Mouse (Mus musculus): ENCODE measurements around the gene Ak5. TPM values are rescaled to one million over a fixed set of nuclear protein-coding genes. Genes with fewer than 3 reads are reported as not detected.

Gene Ak5
- polyA plus RNA-seq, 1 experiment from 2014 or later, result 0.33 TPM

GRCm38 (mm10) chr3:152484206-152484605 lies 184.0 kb downstream of the Ak5 start:
- Histone ChIP-seq H3K4me3 (ENCODE audit: low read depth, low read length) (no peak overlapping the region), H3K4me2 (no peak overlapping the region), H3K36me3 (ENCODE audit: control insufficient read depth, insufficient read depth, low read length) (no peaks in the 10 kb centered on the region), H3K4me1 (ENCODE audit: control insufficient read depth, insufficient read depth, low read length) (0 out of 2 replicates have a peak, but pooled peaks cover 2% of the 10 kb centered on the region), H3K27ac (ENCODE audit: low read depth, low read length) (no peak overlapping the region), H3K9me3 (ENCODE audit: control insufficient read depth, low read length) (no peaks in the 10 kb centered on the region), H3K9ac (ENCODE audit: low read length) (no peak overlapping the region), H3K27me3 (ENCODE audit: control insufficient read depth, insufficient read depth, low read length) (no peaks in the 10 kb centered on the region)
- WGBS, result 77% methylated on average over 6 of the region's 6 CpGs
- ATAC-seq (ENCODE audit: low FRiP score) (no peak), DNase-seq (ENCODE audit: low spot score, missing footprints) (no peak)

GRCm38 (mm10) chr3:152483800-152484199 lies 184.4 kb downstream of the Ak5 start:
- H3K27me3 ChIP-seq (ENCODE audit: control insufficient read depth, insufficient read depth, low read length), result no peaks in the 10 kb centered on the region
- no peak for DNase-seq (ENCODE audit: low spot score, missing footprints)
- no peaks in the 10 kb centered on the region for H3K36me3 ChIP-seq (ENCODE audit: control insufficient read depth, insufficient read depth, low read length)
- H3K4me2 ChIP-seq, result no peak overlapping the region
- no peak overlapping the region for H3K9ac ChIP-seq (ENCODE audit: low read length)
- H3K27ac ChIP-seq (ENCODE audit: low read depth, low read length), result no peak overlapping the region
- ATAC-seq (ENCODE audit: low FRiP score), result no peak
- 73% methylated on average over 7 of the region's 7 CpGs for WGBS
- no peaks in the 10 kb centered on the region for H3K9me3 ChIP-seq (ENCODE audit: control insufficient read depth, low read length)
- H3K4me3 ChIP-seq (ENCODE audit: low read depth, low read length), result no peak overlapping the region
- 0 out of 2 replicates have a peak, but pooled peaks cover 2% of the 10 kb centered on the region for H3K4me1 ChIP-seq (ENCODE audit: control insufficient read depth, insufficient read depth, low read length)

GRCm38 (mm10) chr3:152482182-152482581 lies 186.0 kb downstream of the Ak5 start:
- ATAC-seq (ENCODE audit: low FRiP score) (no peak), DNase-seq (ENCODE audit: low spot score, missing footprints) (peak; percentile 71)
- Histone ChIP-seq H3K27me3 (ENCODE audit: control insufficient read depth, insufficient read depth, low read length) (no peaks in the 10 kb centered on the region), H3K4me1 (ENCODE audit: control insufficient read depth, insufficient read depth, low read length) (peaks cover 11% of the 10 kb centered on the region; the same call in 1 of the 2 replicates), H3K36me3 (ENCODE audit: control insufficient read depth, insufficient read depth, low read length) (no peaks in the 10 kb centered on the region), H3K9ac (ENCODE audit: low read length) (no peak overlapping the region), H3K4me2 (no peak overlapping the region), H3K9me3 (ENCODE audit: control insufficient read depth, low read length) (no peaks in the 10 kb centered on the region), H3K27ac (ENCODE audit: low read depth, low read length) (no peak overlapping the region), H3K4me3 (ENCODE audit: low read depth, low read length) (no peak overlapping the region)
- WGBS, result 84% methylated on average over 8 of the region's 8 CpGs

- no peaks in the 10 kb centered on the region for H3K27me3 ChIP-seq (ENCODE audit: control insufficient read depth, insufficient read depth, low read length)
- 90% methylated on average over 6 of the region's 6 CpGs for WGBS
Observed at GRCm38 (mm10) chr3:152480336-152480735, 187.8 kb downstream of the Ak5 start.

DNA sequence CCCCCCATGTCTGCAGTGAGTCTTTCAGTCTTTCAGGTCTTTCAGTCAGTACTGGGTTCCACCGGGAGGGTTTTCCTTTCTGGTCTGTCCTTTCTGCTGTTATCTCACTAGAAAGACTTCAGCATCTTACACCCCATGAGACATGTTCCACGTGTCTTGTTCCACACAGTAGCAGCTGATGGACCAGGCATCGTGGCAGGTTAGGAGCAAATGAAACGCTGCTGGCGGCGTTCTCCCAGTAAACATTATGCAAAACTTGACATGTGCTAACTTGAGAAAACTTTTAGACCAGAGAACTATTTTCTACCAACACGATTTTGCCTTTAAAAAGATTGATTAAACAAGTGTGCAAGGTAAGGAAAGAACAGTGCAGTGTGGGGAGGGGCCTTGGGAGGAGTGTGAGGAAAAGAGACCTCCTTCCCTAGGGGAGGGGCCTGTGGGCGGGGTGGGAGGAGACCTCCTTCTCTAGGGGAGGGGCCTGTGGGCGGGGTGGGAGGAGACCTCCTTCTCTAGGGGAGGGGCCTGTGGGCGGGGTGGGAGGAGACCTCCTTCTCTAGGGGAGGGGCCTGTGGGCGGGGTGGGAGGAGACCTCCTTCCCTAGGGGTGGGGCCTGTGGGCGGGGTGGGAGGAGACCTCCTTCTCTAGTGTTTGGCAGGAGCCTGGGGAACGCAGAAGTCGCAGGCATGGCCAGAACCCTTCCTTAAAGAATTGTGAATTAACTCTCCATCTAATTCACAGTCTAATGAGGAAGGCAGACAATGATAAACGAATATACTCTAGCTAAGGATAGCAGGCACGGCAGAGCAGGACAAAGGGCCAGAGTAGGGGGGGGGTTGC lies 189.3 kb downstream of the Ak5 start:
- ATAC-seq (ENCODE audit: low FRiP score) (peak; percentile 81), DNase-seq (ENCODE audit: low spot score, missing footprints) (peak; percentile 95)
- no peak overlapping the region for H3K27ac ChIP-seq (ENCODE audit: low read depth, low read length)
- H3K9me3 ChIP-seq (ENCODE audit: control insufficient read depth, low read length), result no peaks in the 10 kb centered on the region
- H3K4me1 ChIP-seq (ENCODE audit: control insufficient read depth, insufficient read depth, low read length), result peaks cover 11% of the 10 kb centered on the region; the same call in 1 of the 2 replicates
- H3K9ac ChIP-seq (ENCODE audit: low read length), result no peak overlapping the region
- no peaks in the 10 kb centered on the region for H3K27me3 ChIP-seq (ENCODE audit: control insufficient read depth, insufficient read depth, low read length)
- H3K36me3 ChIP-seq (ENCODE audit: control insufficient read depth, insufficient read depth, low read length), result no peaks in the 10 kb centered on the region
- H3K4me2 ChIP-seq, result peak overlapping the region; percentile 63
- WGBS, result 3% methylated on average over 13 of the region's 16 CpGs
- H3K4me3 ChIP-seq (ENCODE audit: low read depth, low read length), result peak overlapping the region; percentile 32; the same call in 1 of the 2 replicates

More at GRCm38 (mm10) chr3:152480336-152480735, 187.8 kb downstream of the Ak5 start:
- no peak overlapping the region for H3K4me3 ChIP-seq (ENCODE audit: low read depth, low read length)
- H3K4me1 ChIP-seq (ENCODE audit: control insufficient read depth, insufficient read depth, low read length), result peaks cover 11% of the 10 kb centered on the region; the same call in 1 of the 2 replicates
- H3K4me2 ChIP-seq, result no peak overlapping the region
- no peak overlapping the region for H3K27ac ChIP-seq (ENCODE audit: low read depth, low read length)
- H3K9me3 ChIP-seq (ENCODE audit: control insufficient read depth, low read length), result no peaks in the 10 kb centered on the region
- peak; percentile 80 for DNase-seq (ENCODE audit: low spot score, missing footprints)
- no peaks in the 10 kb centered on the region for H3K36me3 ChIP-seq (ENCODE audit: control insufficient read depth, insufficient read depth, low read length)
- no peak overlapping the region for H3K9ac ChIP-seq (ENCODE audit: low read length)
- ATAC-seq (ENCODE audit: low FRiP score), result no peak

GRCm38 (mm10) chr3:152477796-152478527 lies 190.2 kb downstream of the Ak5 start:
- Histone ChIP-seq H3K27ac (ENCODE audit: low read depth, low read length) (no peak overlapping the region), H3K4me2 (peak overlapping the region; percentile 63), H3K36me3 (ENCODE audit: control insufficient read depth, insufficient read depth, low read length) (no peaks in the 10 kb centered on the region), H3K27me3 (ENCODE audit: control insufficient read depth, insufficient read depth, low read length) (no peaks in the 10 kb centered on the region), H3K9ac (ENCODE audit: low read length) (peak overlapping the region; percentile 61), H3K4me1 (ENCODE audit: control insufficient read depth, insufficient read depth, low read length) (peaks cover 11% of the 10 kb centered on the region; the same call in 1 of the 2 replicates), H3K4me3 (ENCODE audit: low read depth, low read length) (peak overlapping the region; percentile 32), H3K9me3 (ENCODE audit: control insufficient read depth, low read length) (no peaks in the 10 kb centered on the region)
- ATAC-seq (ENCODE audit: low FRiP score) (peak; percentile 73), DNase-seq (ENCODE audit: low spot score, missing footprints) (peak; percentile 93)
- WGBS, result 6% methylated on average over 23 of the region's 23 CpGs

GRCm38 (mm10) chr3:152475894-152476293 lies 192.3 kb downstream of the Ak5 start:
- H3K27ac ChIP-seq (ENCODE audit: low read depth, low read length), result no peak overlapping the region

DNA sequence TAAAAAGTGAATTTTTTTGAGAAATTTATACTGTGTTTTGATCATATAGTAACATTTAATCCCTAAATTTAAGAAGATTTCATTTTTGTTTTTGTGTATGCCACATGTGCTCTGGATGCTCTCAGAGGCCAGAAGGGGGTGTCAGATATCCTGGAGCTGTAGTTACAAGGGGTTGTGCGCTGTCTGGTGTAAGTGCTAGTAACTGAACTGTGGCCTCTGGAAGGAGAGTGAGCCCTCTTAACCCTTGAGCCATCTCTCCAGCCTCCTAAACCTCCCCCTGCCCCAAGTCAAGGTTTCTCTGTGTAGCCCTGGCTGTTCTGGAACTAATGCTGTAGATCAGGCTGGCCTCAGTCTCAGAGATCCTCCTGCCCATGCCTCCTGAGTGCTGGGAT lies 192.9 kb downstream of the Ak5 start:
- ATAC-seq (ENCODE audit: low FRiP score), result no peak
- Histone ChIP-seq H3K4me1 (ENCODE audit: control insufficient read depth, insufficient read depth, low read length) (peaks cover 9% of the 10 kb centered on the region; the same call in 1 of the 2 replicates), H3K9me3 (ENCODE audit: control insufficient read depth, low read length) (no peaks in the 10 kb centered on the region), H3K9ac (ENCODE audit: low read length) (no peak overlapping the region), H3K4me2 (no peak overlapping the region), H3K27me3 (ENCODE audit: control insufficient read depth, insufficient read depth, low read length) (no peaks in the 10 kb centered on the region), H3K27ac (ENCODE audit: low read depth, low read length) (no peak overlapping the region), H3K4me3 (ENCODE audit: low read depth, low read length) (no peak overlapping the region), H3K36me3 (ENCODE audit: control insufficient read depth, insufficient read depth, low read length) (no peaks in the 10 kb centered on the region)
- 93% methylated on average over 1 of the region's 1 CpGs for WGBS
- peak; percentile 51 for DNase-seq (ENCODE audit: low spot score, missing footprints)

More at GRCm38 (mm10) chr3:152475894-152476293, 192.3 kb downstream of the Ak5 start:
- no peaks in the 10 kb centered on the region for H3K27me3 ChIP-seq (ENCODE audit: control insufficient read depth, insufficient read depth, low read length)
- ATAC-seq (ENCODE audit: low FRiP score) (no peak), DNase-seq (ENCODE audit: low spot score, missing footprints) (no peak)
- no peak overlapping the region for H3K4me3 ChIP-seq (ENCODE audit: low read depth, low read length)
- 94% methylated on average over 3 of the region's 3 CpGs for WGBS
- H3K36me3 ChIP-seq (ENCODE audit: control insufficient read depth, insufficient read depth, low read length), result no peaks in the 10 kb centered on the region
- H3K4me1 ChIP-seq (ENCODE audit: control insufficient read depth, insufficient read depth, low read length), result peaks cover 9% of the 10 kb centered on the region; the same call in 1 of the 2 replicates
- H3K9ac ChIP-seq (ENCODE audit: low read length), result no peak overlapping the region
- H3K9me3 ChIP-seq (ENCODE audit: control insufficient read depth, low read length), result no peaks in the 10 kb centered on the region
- H3K4me2 ChIP-seq, result no peak overlapping the region

Measured in midbrain, embryonic 11.5 days (tissue).